Mouse (Mus musculus): ENCODE results near the gene Nol10. TPM values are rescaled to one million over a fixed set of nuclear protein-coding genes. Genes with fewer than 3 reads are reported as not detected.
A peak's percentile ranks its signal among the peaks of the same experiment; 100 is the strongest.

The Nol10 gene
- polyA plus RNA-seq, 1 experiment from 2014 or later = 18.1 TPM

- no peaks in the 10 kb centered on the region for H3K4me1 ChIP-seq (replicated peaks)
- no peak overlapping the region for H3K4me3 ChIP-seq (replicated peaks)
- no peaks in the 10 kb centered on the region for H3K9me3 ChIP-seq (replicated peaks)
- ATAC-seq (ENCODE audit: low read depth) (no peak), DNase-seq (no peak)
- 14% methylated on average over 1 of the region's 1 CpGs for WGBS (ENCODE audit: insufficient replicate concordance)
- H3K27me3 ChIP-seq = peaks cover 11% of the 10 kb centered on the region; the same call in 1 of the 2 replicates
- H3K4me2 ChIP-seq = no peak overlapping the region
- H3K27ac ChIP-seq = no peak overlapping the region
- H3K9ac ChIP-seq = no peak overlapping the region
- H3K36me3 ChIP-seq = no peaks in the 10 kb centered on the region
Observed at GRCm38 (mm10) chr12:17333459-17333858, 14.8 kb upstream of the Nol10 start.

DNA sequence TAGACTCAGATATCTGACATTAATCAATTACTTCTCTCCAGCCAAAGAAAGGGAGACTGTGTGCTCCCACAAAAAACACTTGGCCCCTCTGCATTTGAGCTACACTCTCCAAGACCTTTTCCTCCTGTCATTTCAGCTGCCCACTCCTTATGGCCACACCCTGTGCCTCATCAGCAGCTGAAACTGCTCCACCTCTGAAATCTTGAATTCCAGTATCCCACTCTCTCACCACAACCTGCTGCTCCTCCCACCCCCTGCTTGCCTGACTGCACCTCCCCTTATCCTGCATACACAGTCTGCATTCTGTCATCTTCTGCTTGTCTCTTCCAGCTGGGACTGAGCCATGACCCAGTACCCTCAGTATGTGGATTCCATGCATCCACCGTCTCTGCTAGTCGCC, 9.9 kb upstream of the Nol10 start:
- Histone ChIP-seq H3K4me3 (replicated peaks) (no peak overlapping the region), H3K9me3 (replicated peaks) (no peaks in the 10 kb centered on the region), H3K4me1 (replicated peaks) (no peaks in the 10 kb centered on the region), H3K4me2 (no peak overlapping the region), H3K9ac (no peak overlapping the region), H3K27ac (no peak overlapping the region), H3K36me3 (no peaks in the 10 kb centered on the region), H3K27me3 (no peaks in the 10 kb centered on the region)
- 50% methylated on average over 2 of the region's 2 CpGs for WGBS (ENCODE audit: insufficient replicate concordance)
- no peak for ATAC-seq (ENCODE audit: low read depth)
- no peak for DNase-seq

GRCm38 (mm10) chr12:17339114-17339905, 8.9 kb upstream of the Nol10 start:
- ATAC-seq (ENCODE audit: low read depth) (no peak), DNase-seq (no peak)
- Histone ChIP-seq H3K9ac (no peak overlapping the region), H3K4me2 (no peak overlapping the region), H3K4me1 (replicated peaks) (no peaks in the 10 kb centered on the region), H3K27me3 (no peaks in the 10 kb centered on the region), H3K27ac (no peak overlapping the region), H3K4me3 (replicated peaks) (no peak overlapping the region), H3K36me3 (no peaks in the 10 kb centered on the region), H3K9me3 (replicated peaks) (no peaks in the 10 kb centered on the region)
- WGBS (ENCODE audit: insufficient replicate concordance) = 43% methylated on average over 3 of the region's 3 CpGs

GRCm38 (mm10) chr12:17347327-17348047, 771 bp upstream of the Nol10 start:
- H3K27me3 ChIP-seq = no peaks in the 10 kb centered on the region
- H3K4me2 ChIP-seq = peak overlapping the region; percentile 74
- peaks cover 21% of the 10 kb centered on the region for H3K36me3 ChIP-seq
- peak overlapping the region; percentile 80 for H3K4me3 ChIP-seq (replicated peaks)
- H3K4me1 ChIP-seq (replicated peaks) = peaks cover 18% of the 10 kb centered on the region
- peak; percentile 72 for ATAC-seq (ENCODE audit: low read depth)
- WGBS (ENCODE audit: insufficient replicate concordance) = 32% methylated on average over 11 of the region's 11 CpGs
- no peaks in the 10 kb centered on the region for H3K9me3 ChIP-seq (replicated peaks)
- peak overlapping the region; percentile 74 for H3K9ac ChIP-seq
- DNase-seq = no peak
- H3K27ac ChIP-seq = peak overlapping the region; percentile 11

DNA sequence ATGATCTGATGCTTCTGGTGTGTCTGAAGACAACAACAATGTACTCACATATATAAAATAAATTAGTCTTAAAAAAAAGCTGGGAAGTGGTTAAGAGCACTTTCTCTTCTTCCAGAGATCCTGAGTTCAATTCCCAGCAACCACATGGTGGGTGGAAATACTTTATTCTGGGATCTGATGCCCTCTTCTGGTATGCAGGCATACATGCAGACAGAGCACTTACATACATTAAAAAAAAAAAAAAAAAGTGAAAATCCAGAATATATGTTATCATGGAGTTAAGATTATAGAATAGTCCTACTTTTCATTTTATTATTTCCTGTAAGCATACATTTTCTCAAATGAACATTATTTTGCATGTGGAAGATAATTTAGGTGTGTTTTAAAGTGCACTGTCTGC, 1.8 kb downstream of the Nol10 start:
- no peaks in the 10 kb centered on the region for H3K27me3 ChIP-seq
- no peaks in the 10 kb centered on the region for H3K9me3 ChIP-seq (replicated peaks)
- ATAC-seq (ENCODE audit: low read depth) (no peak), DNase-seq (no peak)
- H3K4me2 ChIP-seq = peak overlapping the region; percentile 74; the same call in 1 of the 2 replicates
- peaks cover 47% of the 10 kb centered on the region for H3K36me3 ChIP-seq
- no peak overlapping the region for H3K9ac ChIP-seq
- H3K27ac ChIP-seq = no peak overlapping the region
- H3K4me3 ChIP-seq (replicated peaks) = no peak overlapping the region
- H3K4me1 ChIP-seq (replicated peaks) = peaks cover 18% of the 10 kb centered on the region

DNA sequence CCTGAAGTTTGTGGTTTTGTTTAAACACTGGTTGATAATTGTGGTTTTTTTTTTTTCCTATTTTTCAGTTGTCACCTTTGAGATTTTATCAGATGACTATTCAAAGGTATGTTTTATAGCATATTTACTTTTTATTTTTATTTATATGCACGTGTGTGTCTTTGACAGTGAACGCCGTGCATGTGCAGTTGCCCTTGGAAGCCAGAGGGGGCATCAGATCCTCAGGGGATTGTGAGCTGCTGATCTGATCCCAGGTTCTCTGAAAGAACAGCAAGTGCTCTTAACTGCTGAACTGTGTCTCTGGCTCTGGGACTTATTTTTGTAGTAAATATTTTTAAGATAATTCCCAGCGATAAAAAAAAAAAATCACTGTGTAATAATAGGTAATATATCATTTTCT, 8.6 kb downstream of the Nol10 start:
- DNase-seq (no peak), ATAC-seq (ENCODE audit: low read depth) (no peak)
- 81% methylated on average over 4 of the region's 4 CpGs for WGBS (ENCODE audit: insufficient replicate concordance)

DNA sequence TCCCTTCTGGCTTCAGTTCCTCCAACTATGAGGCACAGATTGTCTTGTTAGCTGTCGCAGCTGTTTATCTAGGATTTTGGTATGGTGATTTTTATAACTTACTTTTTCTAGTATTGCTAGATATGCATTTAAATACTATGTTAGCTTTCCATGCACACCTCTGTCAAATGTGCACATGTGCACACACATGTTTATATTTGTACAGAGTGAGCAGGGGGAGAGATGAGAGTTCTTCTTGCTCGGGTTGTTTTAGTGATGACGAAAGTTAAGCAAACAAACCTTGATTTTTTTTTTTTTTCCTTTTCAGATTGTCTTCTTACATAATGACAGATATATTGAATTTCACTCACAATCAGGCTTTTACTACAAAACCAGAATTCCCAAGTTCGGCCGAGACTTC, 9.5 kb downstream of the Nol10 start:
- peaks cover 89% of the 10 kb centered on the region for H3K36me3 ChIP-seq
- no peaks in the 10 kb centered on the region for H3K4me1 ChIP-seq (replicated peaks)
- WGBS (ENCODE audit: insufficient replicate concordance) = 75% methylated on average over 5 of the region's 5 CpGs

More for the DNA sequence above, 8.6 kb downstream of the Nol10 start:
- Histone ChIP-seq H3K27me3 (no peaks in the 10 kb centered on the region), H3K36me3 (peaks cover 89% of the 10 kb centered on the region), H3K4me3 (replicated peaks) (no peak overlapping the region), H3K9me3 (replicated peaks) (no peaks in the 10 kb centered on the region), H3K4me1 (replicated peaks) (no peaks in the 10 kb centered on the region), H3K27ac (no peak overlapping the region), H3K4me2 (no peak overlapping the region), H3K9ac (no peak overlapping the region)

GRCm38 (mm10) chr12:17358981-17359380, 10.7 kb downstream of the Nol10 start:
- no peaks in the 10 kb centered on the region for H3K27me3 ChIP-seq
- no peak overlapping the region for H3K9ac ChIP-seq
- DNase-seq (no peak), ATAC-seq (ENCODE audit: low read depth) (no peak)
- no peaks in the 10 kb centered on the region for H3K9me3 ChIP-seq (replicated peaks)
- peaks cover 88% of the 10 kb centered on the region for H3K36me3 ChIP-seq
- WGBS (ENCODE audit: insufficient replicate concordance) = 79% methylated on average over 9 of the region's 9 CpGs
- no peak overlapping the region for H3K4me2 ChIP-seq
- no peak overlapping the region for H3K4me3 ChIP-seq (replicated peaks)
- no peaks in the 10 kb centered on the region for H3K4me1 ChIP-seq (replicated peaks)
- H3K27ac ChIP-seq = no peak overlapping the region

More for the DNA sequence above, 9.5 kb downstream of the Nol10 start:
- no peak overlapping the region for H3K9ac ChIP-seq
- no peak for ATAC-seq (ENCODE audit: low read depth)
- H3K4me2 ChIP-seq = no peak overlapping the region
- no peak overlapping the region for H3K27ac ChIP-seq
- no peak for DNase-seq
- no peaks in the 10 kb centered on the region for H3K27me3 ChIP-seq
- no peak overlapping the region for H3K4me3 ChIP-seq (replicated peaks)
- H3K9me3 ChIP-seq (replicated peaks) = no peaks in the 10 kb centered on the region

DNA sequence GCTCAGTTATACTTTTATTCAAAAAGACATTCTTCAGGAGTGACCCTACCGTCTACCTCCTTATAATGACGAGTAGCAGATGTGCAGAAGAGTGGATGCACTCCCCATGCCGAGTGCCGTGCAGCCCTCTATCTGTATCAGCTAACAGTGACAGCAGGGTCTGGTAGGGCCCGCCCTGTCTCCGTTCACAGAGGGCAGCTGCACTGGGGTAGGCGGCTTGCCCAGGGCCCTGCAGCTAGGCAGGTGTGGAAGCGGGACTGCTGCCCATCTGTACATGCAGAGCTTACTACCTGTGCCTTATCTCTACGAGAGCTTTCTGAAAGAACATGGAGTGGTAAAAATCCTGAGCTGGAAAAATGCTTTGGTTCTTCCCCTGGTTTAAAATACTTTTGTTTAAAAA, 11.8 kb downstream of the Nol10 start:
- DNase-seq = no peak
- WGBS (ENCODE audit: insufficient replicate concordance) = 79% methylated on average over 9 of the region's 9 CpGs
- H3K9ac ChIP-seq = no peak overlapping the region
- H3K9me3 ChIP-seq (replicated peaks) = no peaks in the 10 kb centered on the region
- H3K27me3 ChIP-seq = no peaks in the 10 kb centered on the region
- H3K4me3 ChIP-seq (replicated peaks) = no peak overlapping the region
- no peak overlapping the region for H3K27ac ChIP-seq
- no peaks in the 10 kb centered on the region for H3K4me1 ChIP-seq (replicated peaks)
- peaks cover 86% of the 10 kb centered on the region for H3K36me3 ChIP-seq
- H3K4me2 ChIP-seq = no peak overlapping the region
- ATAC-seq (ENCODE audit: low read depth) = no peak

DNA sequence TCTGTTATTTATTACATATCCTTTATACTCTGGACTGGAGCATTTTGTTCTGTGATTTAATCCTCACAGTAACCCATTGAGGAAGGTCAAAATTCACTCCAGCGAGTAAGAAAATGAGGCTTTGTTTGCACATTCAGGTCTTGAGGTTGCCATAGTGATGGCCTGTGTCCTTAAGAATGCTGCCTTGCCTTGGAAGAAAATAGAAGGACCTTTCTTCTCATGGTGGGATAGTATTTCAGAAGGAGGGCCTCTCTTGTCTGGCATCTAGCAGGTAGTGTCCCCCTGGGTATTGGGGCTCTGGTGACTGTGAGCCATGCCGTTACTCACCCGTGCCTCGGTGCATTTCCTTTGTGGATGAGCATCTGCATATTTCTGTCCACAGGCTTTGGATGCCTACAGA, 12.4 kb downstream of the Nol10 start:
- no peak overlapping the region for H3K9ac ChIP-seq
- H3K27me3 ChIP-seq = no peaks in the 10 kb centered on the region
- no peaks in the 10 kb centered on the region for H3K4me1 ChIP-seq (replicated peaks)
- H3K4me2 ChIP-seq = no peak overlapping the region
- no peak for ATAC-seq (ENCODE audit: low read depth)
- 84% methylated on average over 4 of the region's 4 CpGs for whole genome bisulfite sequencing (ENCODE audit: insufficient replicate concordance)
- H3K36me3 ChIP-seq = peaks cover 84% of the 10 kb centered on the region
- H3K27ac ChIP-seq = no peak overlapping the region
- no peak for DNase-seq
- no peaks in the 10 kb centered on the region for H3K9me3 ChIP-seq (replicated peaks)
- no peak overlapping the region for H3K4me3 ChIP-seq (replicated peaks)

DNA sequence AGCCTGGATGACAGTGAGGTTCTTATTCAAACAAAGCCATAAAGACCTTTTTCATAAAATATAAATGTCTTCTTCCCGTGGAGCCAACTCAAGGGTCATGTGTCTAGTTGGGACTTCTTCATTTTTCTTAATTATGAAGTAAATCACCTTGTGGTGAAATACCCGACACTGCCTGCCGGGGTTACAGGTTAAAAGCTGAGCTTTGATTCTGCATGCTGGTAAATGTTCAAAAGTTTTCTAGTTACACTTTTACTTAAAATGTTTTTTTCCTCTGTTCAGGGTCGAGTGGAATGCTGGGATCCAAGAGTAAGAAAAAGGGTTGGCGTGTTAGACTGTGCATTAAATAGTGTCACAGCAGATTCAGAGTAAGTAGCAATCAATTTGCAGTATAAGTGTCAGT, 14.1 kb downstream of the Nol10 start:
- no peaks in the 10 kb centered on the region for H3K4me1 ChIP-seq (replicated peaks)
- no peaks in the 10 kb centered on the region for H3K9me3 ChIP-seq (replicated peaks)
- no peak overlapping the region for H3K4me2 ChIP-seq
- H3K27ac ChIP-seq = no peak overlapping the region
- no peaks in the 10 kb centered on the region for H3K27me3 ChIP-seq
- ATAC-seq (ENCODE audit: low read depth) = no peak
- no peak overlapping the region for H3K4me3 ChIP-seq (replicated peaks)
- no peak overlapping the region for H3K9ac ChIP-seq
- WGBS (ENCODE audit: insufficient replicate concordance) = 74% methylated on average over 5 of the region's 5 CpGs
- DNase-seq = no peak
- peaks cover 79% of the 10 kb centered on the region for H3K36me3 ChIP-seq

DNA sequence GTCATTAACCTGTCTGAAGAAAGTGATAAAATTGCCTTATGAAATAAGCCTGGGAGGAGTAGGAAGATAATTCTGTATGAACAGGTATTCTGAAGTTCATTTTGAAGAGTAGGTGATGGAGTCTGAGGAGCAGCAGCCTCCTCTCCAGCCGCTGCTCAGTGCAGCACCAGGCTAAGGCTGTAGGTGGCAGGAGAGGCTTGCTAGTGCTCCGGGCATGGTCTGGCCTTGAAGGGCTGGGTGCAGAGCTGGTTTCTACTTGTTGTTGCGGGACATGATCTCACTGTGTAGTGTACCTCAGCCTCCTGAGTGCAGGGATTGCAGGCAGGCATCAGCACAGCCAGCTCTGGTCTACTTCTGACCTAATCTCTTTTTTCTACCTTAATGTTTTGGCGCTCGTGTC, 18.7 kb downstream of the Nol10 start:
- no peak overlapping the region for H3K9ac ChIP-seq
- peak; percentile 68; the same call in 1 of the 2 replicates for ATAC-seq (ENCODE audit: low read depth)

More for the DNA sequence above, 18.7 kb downstream of the Nol10 start:
- no peak for DNase-seq
- Histone ChIP-seq H3K4me3 (replicated peaks) (no peak overlapping the region), H3K4me1 (replicated peaks) (no peaks in the 10 kb centered on the region), H3K36me3 (peaks cover 77% of the 10 kb centered on the region), H3K4me2 (no peak overlapping the region), H3K27me3 (no peaks in the 10 kb centered on the region), H3K27ac (no peak overlapping the region), H3K9me3 (replicated peaks) (no peaks in the 10 kb centered on the region)
- 69% methylated on average over 5 of the region's 5 CpGs for WGBS (ENCODE audit: insufficient replicate concordance)
